Mouse (Mus musculus) C2C12 (cell line): ENCODE results near the gene Cobl. TPM values are rescaled to one million over a fixed set of nuclear protein-coding genes. Genes with fewer than 3 reads are reported as not detected.

Source experiments
- H3K27me3 ChIP-seq: one replicate; pipeline ENCODE4 v1.6.1; 2011; ENCODE audit not compliant: control insufficient read depth, insufficient read depth, insufficient read length
- H3K36me3 ChIP-seq: one replicate; pipeline ENCODE4 v1.6.1; 2011; ENCODE audit not compliant: control insufficient read depth, insufficient read depth
- H3K4me3 ChIP-seq: one replicate; pipeline ENCODE4 v1.5.1; 2011; ENCODE audit warnings: mild to moderate bottlenecking, control low read depth; ENCODE audit not compliant: poor library complexity, insufficient read depth, severe bottlenecking
- H3K79me2 ChIP-seq: one replicate; pipeline ENCODE4 v1.6.1; 2011; ENCODE audit not compliant: control insufficient read depth, insufficient read depth
- H3K79me3 ChIP-seq: one replicate; pipeline ENCODE4 v1.6.1; 2011; ENCODE audit warnings: low read depth, control low read depth
- H3ac ChIP-seq: one replicate; pipeline ENCODE3; 2011; ENCODE audit warnings: low read depth; ENCODE audit not compliant: control insufficient read depth, insufficient read length
- CEBPB ChIP-seq: IDR thresholded peaks from one replicate; pipeline ENCODE4 v1.6.1; 2011; ENCODE audit warnings: low read depth, mild to moderate bottlenecking, control low read depth, moderate library complexity
- CTCF ChIP-seq: IDR thresholded peaks from one replicate; pipeline ENCODE4 v1.5.1; 2011; ENCODE audit not compliant: control insufficient read depth, insufficient read depth, insufficient read length
- FOSL1 ChIP-seq: IDR thresholded peaks from one replicate; pipeline ENCODE4 v1.8.0; 2011; ENCODE audit warnings: mild to moderate bottlenecking, low read length; ENCODE audit not compliant: poor library complexity, insufficient read depth, severe bottlenecking
- MAX ChIP-seq: IDR thresholded peaks from one replicate; pipeline ENCODE4 v1.6.1; 2011; ENCODE audit warnings: mild to moderate bottlenecking, control low read depth
- MYOD1 ChIP-seq: IDR thresholded peaks from one replicate; pipeline ENCODE4 v1.6.1; 2011; ENCODE audit warnings: low read depth; ENCODE audit not compliant: control insufficient read depth, insufficient read length
- MYOG ChIP-seq: IDR thresholded peaks from one replicate; pipeline ENCODE4 v1.6.1; 2011; ENCODE audit not compliant: control insufficient read depth, insufficient read length; ENCODE audit errors: extremely low read depth
- USF1 ChIP-seq: IDR thresholded peaks from one replicate; pipeline ENCODE4 v1.6.1; 2011; ENCODE audit warnings: low read depth, mild to moderate bottlenecking, control low read depth, moderate library complexity
- polyA plus RNA-seq: library from polyadenylated mRNA; unstranded; fragments of >200 nt; fragmentation: generic; extraction: Trizol; gene quantifications from one replicate; pipeline ENCODE4 v1.2.1, GENCODE M21; 2012; ENCODE audit warnings: missing spikeins

Gene Cobl
- polyA plus RNA-seq, 1 experiment, result 3.8 TPM

- no peak overlapping the region for H3ac ChIP-seq
- TF ChIP-seq FOSL1 (no peak), USF1 (no peak), MYOD1 (no peak), MYOG (no peak), CEBPB (no peak), CTCF (no peak), MAX (no peak)
- H3K36me3 ChIP-seq, result no peaks in the 10 kb centered on the region
- H3K27me3 ChIP-seq, result no peaks in the 10 kb centered on the region
- H3K4me3 ChIP-seq, result no peak overlapping the region
- H3K79me2 ChIP-seq, result no peaks in the 10 kb centered on the region
- H3K79me3 ChIP-seq, result no peaks in the 10 kb centered on the region
Measured at GRCm38 (mm10) chr11:12358602-12359001, 106.2 kb downstream of the Cobl start.

- Histone ChIP-seq H3K36me3 (no peaks in the 10 kb centered on the region), H3ac (no peak overlapping the region), H3K27me3 (no peaks in the 10 kb centered on the region), H3K4me3 (no peak overlapping the region), H3K79me2 (no peaks in the 10 kb centered on the region), H3K79me3 (no peaks in the 10 kb centered on the region)
- TF ChIP-seq FOSL1 (no peak), MAX (no peak), USF1 (no peak), MYOD1 (no peak), MYOG (no peak), CEBPB (no peak), CTCF (no peak)
Measured at GRCm38 (mm10) chr11:12355681-12356080, 109.1 kb downstream of the Cobl start.

GRCm38 (mm10) chr11:12350986-12351546, 113.7 kb downstream of the Cobl start:
- no peaks in the 10 kb centered on the region for H3K27me3 ChIP-seq
- no peaks in the 10 kb centered on the region for H3K79me3 ChIP-seq
- no peak overlapping the region for H3ac ChIP-seq
- no peak for TF ChIP-seq MAX
- no peak for TF ChIP-seq MYOG
- TF ChIP-seq CTCF, result no peak
- TF ChIP-seq FOSL1, result no peak
- no peak for TF ChIP-seq CEBPB
- TF ChIP-seq MYOD1, result no peak
- no peak for TF ChIP-seq USF1
- H3K79me2 ChIP-seq, result no peaks in the 10 kb centered on the region
- no peaks in the 10 kb centered on the region for H3K36me3 ChIP-seq
- no peak overlapping the region for H3K4me3 ChIP-seq

GRCm38 (mm10) chr11:12350086-12350485, 114.7 kb downstream of the Cobl start:
- no peaks in the 10 kb centered on the region for H3K79me2 ChIP-seq

GRCm38 (mm10) chr11:12346486-12346885, 118.3 kb downstream of the Cobl start:
- no peak overlapping the region for H3ac ChIP-seq
- H3K36me3 ChIP-seq, result no peaks in the 10 kb centered on the region
- TF ChIP-seq USF1, result no peak
- no peak for TF ChIP-seq CTCF
- TF ChIP-seq MAX, result no peak
- no peak for TF ChIP-seq CEBPB
- no peak for TF ChIP-seq MYOD1
- TF ChIP-seq MYOG, result no peak
- TF ChIP-seq FOSL1, result no peak
- no peak overlapping the region for H3K4me3 ChIP-seq
- H3K27me3 ChIP-seq, result no peaks in the 10 kb centered on the region
- H3K79me3 ChIP-seq, result no peaks in the 10 kb centered on the region
- H3K79me2 ChIP-seq, result no peaks in the 10 kb centered on the region

More at GRCm38 (mm10) chr11:12350086-12350485, 114.7 kb downstream of the Cobl start:
- no peak overlapping the region for H3ac ChIP-seq
- no peak for TF ChIP-seq USF1
- TF ChIP-seq CTCF, result no peak
- no peak for TF ChIP-seq MYOD1
- H3K36me3 ChIP-seq, result no peaks in the 10 kb centered on the region
- H3K4me3 ChIP-seq, result no peak overlapping the region
- no peaks in the 10 kb centered on the region for H3K79me3 ChIP-seq
- no peaks in the 10 kb centered on the region for H3K27me3 ChIP-seq

- Histone ChIP-seq H3K79me2 (no peaks in the 10 kb centered on the region), H3K79me3 (no peaks in the 10 kb centered on the region), H3K36me3 (no peaks in the 10 kb centered on the region), H3K27me3 (no peaks in the 10 kb centered on the region), H3K4me3 (no peak overlapping the region), H3ac (no peak overlapping the region)
- TF ChIP-seq MYOD1 (no peak), MAX (no peak), CEBPB (no peak), USF1 (no peak), MYOG (no peak), FOSL1 (no peak), CTCF (no peak)
Measured at GRCm38 (mm10) chr11:12343686-12344085, 121.1 kb downstream of the Cobl start.
